Mouse (Mus musculus) kidney, adult 2 months (tissue): ENCODE data around the gene Khnyn.

Source experiments
- CTCF ChIP-seq: fragments of 200-500 bp; conservative IDR thresholded peaks from 2 replicates; pipeline ENCODE4 v1.5.1; 2011; ENCODE audit warnings: low read depth, mild to moderate bottlenecking, control low read depth, low read length, moderate library complexity, mixed read lengths; ENCODE audit not compliant: insufficient read depth, insufficient read length
- POLR2A ChIP-seq: fragments of 200-500 bp; IDR thresholded peaks from one replicate; pipeline ENCODE4 v1.6.1; 2011; ENCODE audit warnings: low read depth, low read length, control low read depth

DNA sequence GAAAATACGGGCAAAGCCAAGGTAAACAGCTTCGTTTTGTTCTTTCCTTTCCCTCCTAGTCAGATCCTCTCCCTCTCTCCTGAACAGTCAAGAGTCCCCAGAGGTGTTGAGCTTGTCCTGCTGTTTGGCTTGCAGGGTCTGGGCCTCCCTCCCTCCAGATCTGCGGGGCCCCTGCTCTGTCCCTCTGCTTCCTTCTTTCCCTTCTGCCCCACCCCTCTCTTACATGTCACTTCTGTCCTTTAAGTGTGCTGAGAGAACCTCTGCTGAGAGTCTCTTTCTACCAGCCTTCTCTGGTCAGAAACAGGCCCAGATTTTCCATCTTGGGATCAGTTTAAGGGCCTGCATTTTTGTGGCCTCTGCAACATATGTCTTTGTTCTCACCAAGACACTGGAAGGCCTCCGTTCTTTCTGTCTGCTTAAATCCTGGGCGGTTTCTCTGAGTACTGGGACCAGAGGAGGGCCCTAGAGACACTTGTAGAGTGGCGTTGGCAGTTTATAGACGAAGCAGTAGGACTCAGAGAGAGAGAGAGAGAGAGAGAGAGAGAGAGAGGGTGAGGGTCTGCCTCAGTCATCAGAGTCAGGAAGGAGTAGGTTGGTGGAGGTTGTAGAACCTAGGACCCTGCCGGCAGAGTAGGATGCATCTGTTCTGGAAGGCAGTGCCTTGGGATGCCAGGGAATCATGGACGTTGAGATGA is 30.2 kb upstream of the Khnyn start:
- no peak for TF ChIP-seq CTCF
- TF ChIP-seq POLR2A, result no peak
